Mouse (Mus musculus) adrenal gland, adult 8-10 months (tissue): ENCODE measurements around the gene Fdxr. TPM values are rescaled to one million over a fixed set of nuclear protein-coding genes. Genes with fewer than 3 reads are reported as not detected.
A peak's percentile ranks its signal among the peaks of the same experiment; 100 is the strongest.

ENCODE experiments used
- DNase-seq: peaks from one replicate; pipeline ENCODE4 v3.0.0; 2022
- total RNA-seq, 4 experiments: library from RNA; stranded (reverse); gene quantifications; 2 replicates each; pipeline ENCODE4 v1.2.4; 2022

Gene Fdxr
- total RNA-seq, 4 experiments from 2014 or later, result 1,501 to 2,268 (median 1,689) TPM

DNA sequence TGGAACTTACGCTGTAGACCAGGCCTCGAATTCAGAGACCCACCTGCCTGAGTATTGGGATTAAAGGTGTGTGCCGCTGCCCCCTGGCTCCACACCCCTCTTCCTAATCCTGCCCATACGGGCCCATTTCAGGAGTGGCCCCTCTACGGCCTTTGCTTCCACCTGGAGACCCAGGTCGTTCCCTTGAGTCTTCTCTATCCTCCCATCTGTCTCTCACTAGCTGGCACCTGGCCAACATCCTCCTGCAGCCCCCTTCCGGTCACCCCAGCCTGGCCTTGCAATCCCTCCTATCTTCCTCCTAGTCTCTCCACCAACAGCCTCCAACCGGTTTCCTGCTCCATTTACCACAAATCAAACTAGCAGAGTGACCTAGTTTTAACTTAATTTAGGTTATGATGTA lies 13.0 kb upstream of the Fdxr start:
- no peak for DNase-seq

GRCm38 (mm10) chr11:115288305-115288704 lies 11.5 kb upstream of the Fdxr start:
- DNase-seq, result no peak

DNA sequence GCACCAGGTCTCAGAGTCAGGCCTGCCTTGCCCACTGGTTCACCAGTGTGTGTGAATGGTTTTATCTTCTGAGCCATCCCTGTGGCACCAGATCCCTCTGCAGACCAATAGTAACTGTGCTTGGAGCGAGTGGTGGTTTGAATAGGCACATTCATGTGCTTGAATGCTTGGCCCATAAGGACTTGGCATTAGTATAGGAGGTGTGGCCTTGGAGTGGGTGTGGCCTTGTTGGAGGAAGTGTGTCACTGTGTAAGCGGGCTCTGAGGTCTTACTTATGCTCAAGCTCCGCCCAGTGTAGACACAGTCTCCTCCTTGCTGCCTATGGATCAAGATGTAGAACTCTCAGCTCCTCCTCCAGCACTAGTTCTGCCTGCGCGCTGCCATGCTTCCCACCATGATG lies 10.5 kb upstream of the Fdxr start:
- DNase-seq, result no peak

DNA sequence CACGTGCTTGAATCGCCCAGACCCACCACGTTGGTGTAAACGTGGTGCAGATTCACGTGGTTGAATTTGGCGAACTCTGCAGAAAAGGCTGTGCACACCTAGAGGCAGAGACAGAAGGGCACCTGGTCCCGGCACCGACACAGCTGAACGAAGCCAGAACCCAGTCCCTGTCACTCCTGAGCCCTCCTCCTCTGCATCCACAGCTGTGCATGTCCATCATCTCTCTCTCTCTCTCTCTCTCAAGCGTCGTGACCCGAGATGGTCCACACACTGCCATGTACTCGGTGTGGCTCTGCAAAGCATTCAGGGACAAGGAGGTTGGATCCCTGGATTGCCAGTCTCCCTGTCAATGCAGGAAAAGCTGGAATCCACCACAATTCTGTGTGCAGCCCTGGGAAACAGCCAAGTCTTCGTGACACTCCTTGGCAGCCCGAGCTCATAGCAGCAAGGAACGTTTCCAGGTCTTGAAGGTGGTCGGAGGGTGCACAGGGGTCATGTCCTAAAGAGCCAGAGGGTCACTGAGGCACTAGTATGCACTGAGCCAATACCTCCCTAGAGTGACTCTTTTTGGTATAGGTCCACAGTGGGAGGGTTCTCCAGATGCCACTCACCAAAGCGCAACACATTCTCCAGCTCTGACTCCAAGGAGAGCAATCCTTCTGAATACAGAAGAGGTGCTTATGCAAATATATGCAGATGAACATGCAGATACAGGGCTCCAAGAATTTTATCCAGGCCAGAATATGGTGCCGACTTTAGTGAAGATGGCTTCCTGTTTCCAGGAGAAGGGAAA lies 9.5 kb upstream of the Fdxr start:
- no peak for DNase-seq

- DNase-seq, result no peak
These were observed 8.4 kb upstream of the Fdxr start for GRCm38 (mm10) chr11:115285282-115285681.

- DNase-seq, result no peak
These were observed 7.2 kb upstream of the Fdxr start for GRCm38 (mm10) chr11:115283891-115284620.

- DNase-seq, result no peak
These were observed 6.6 kb upstream of the Fdxr start for GRCm38 (mm10) chr11:115283486-115283765.

DNA sequence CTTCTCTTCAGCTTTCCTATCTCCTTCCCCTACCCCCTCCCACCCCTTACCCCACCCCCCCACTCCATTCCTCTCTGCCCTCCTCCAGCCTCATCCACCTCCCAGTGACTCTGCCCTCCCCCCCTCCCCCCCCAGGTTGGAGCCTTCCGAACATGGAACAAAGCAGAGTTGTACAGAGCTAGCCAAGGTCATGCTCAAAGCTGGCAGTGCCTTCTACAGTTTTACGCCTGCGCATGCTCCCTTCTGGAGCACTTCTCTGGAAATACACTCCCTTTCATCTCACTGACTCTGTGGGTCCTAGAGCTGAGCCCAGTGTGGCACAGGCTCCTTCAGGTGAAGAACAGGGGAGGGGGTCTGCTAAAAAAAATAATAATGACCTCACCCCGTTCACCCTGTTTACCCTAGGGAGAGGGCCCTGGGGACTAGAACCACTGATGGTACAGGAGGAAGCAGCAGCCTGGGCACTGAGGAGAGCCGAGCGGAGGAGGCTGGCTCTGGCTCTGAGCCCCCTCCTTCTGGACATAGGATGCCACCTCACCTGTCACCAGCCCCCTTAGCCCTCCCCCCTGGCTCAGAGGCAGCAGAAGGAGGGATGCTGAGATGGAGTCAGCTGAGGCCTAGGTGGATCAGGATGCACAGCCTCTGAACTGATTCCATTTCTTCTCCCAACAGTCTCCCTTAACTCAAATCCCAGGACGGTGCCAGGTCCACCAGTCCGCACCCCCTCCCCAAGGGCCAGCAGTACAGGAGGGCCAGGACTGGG lies 6.1 kb upstream of the Fdxr start:
- DNase-seq, result no peak

- peak; percentile 83 for DNase-seq
These were observed 5.4 kb upstream of the Fdxr start for GRCm38 (mm10) chr11:115282295-115282694.

DNA sequence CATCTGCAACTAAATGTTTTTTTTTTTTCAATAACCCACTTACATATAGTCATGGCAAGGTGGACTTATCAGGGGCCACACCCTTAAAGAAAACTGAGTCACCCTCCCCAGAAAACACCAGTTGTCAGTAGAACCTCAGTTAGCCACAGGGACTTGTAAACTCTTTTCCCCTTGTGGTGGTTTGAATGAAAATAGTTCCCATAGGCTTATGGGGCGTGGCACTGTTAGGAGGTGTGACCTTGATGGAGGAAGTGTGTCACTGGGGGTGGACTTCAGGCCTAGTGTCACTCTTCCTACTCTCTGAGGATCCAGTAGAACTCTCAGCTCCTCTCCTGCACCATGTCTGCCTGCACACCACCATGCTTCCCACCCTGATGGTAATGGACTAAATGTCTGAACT lies 2.9 kb upstream of the Fdxr start:
- no peak for DNase-seq

GRCm38 (mm10) chr11:115278176-115278575 lies 1.3 kb upstream of the Fdxr start:
- DNase-seq, result no peak

DNA sequence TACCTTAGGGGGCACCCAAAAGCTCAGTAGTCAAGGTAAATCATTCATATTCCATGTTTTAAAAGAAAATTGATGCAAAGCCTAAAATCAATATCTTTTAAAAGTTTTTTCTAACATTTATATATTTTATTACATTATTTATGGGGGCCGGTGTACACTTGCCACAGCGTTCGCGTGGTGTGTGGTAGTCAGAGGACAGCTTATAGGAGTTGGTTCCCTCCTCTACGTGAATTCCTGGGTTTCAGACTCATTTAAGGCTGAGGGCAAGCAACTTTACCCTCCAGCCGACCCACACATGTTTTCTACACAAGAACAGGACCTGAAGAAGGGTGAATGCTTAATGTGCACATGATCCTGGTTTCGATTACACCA lies 740 bp upstream of the Fdxr start:
- no peak for DNase-seq

DNA sequence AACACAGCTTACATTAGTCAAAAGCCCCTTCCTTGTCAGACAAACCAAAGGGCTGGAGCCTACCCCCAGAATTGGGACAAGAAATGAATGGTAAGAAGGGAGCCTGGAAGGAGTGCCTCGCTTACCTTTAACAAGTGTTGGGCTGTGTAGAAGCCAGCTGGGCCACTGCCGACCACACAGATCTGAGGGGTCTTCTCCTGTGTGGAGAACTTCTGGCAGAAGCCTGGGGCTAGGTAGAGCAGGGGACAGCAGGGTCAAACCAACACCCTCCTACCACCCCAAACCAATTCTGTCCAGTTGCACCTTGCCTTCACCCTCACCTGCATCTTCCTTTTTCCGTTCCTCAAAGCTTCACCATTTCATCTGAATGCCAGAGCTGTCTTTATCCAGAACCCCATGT lies 896 bp downstream of the Fdxr start:
- DNase-seq, result no peak

DNA sequence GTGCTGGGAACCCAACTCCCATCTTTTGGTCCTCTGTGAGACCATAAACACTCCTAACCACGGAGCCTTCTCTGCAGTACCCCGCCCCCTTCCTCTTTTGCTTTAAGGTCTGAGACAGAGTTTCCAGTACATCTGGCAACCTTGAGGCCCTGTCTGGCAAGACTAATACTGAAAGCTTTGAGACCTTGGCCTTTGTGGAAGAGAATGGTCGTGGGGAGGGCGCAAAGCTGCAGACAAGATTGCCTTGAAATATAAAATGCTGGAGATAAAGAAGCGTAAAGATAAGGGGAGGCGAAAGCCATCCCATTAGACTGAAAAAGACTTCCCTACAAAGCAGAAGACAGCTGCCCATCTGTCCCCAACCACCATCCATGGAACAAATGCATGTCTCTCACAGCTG lies 1.3 kb downstream of the Fdxr start:
- DNase-seq, result no peak

- no peak for DNase-seq
These were observed 2.1 kb downstream of the Fdxr start for GRCm38 (mm10) chr11:115274771-115275170.

DNA sequence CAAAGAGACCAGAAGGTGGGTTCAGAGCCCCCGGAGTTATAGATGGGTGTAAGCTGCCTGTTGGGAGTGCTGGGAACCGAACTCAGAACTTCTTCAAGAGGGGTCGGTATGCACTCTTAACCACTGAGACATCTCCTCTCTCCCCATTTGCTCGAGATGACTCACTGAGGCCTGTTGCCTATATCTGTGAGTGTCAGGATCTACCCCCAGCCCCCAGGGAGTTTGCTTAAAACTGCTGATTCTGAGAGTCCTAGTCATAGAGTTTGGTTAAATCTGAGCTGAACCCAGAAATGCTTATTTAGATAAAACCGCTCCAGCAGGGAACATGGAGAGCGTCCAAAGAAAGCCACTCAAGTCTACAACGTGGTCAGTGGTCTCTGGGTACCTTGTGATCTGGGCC lies 2.7 kb downstream of the Fdxr start:
- no peak for DNase-seq

DNA sequence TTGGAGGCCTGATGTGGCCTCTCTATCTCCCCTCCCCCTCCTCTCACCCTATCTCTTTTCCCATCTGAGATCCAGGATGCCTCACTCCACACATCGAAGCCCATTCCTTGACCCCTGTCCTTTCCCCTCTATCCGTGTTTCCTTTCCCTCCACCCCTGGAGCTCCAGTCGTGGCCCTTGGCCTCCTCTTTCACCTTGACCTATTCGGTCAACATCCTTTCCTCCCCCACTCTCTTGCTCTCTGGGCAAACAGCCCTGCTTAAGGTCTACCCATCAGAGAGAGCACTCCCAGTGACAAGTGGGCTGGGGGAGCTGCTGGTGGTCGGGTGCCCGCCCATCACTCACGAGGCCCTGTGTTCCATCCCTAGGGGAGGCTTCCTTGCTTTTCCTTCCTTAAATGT lies 3.1 kb downstream of the Fdxr start:
- no peak for DNase-seq

GRCm38 (mm10) chr11:115272894-115273498 lies 3.9 kb downstream of the Fdxr start:
- DNase-seq, result peak; percentile 83

DNA sequence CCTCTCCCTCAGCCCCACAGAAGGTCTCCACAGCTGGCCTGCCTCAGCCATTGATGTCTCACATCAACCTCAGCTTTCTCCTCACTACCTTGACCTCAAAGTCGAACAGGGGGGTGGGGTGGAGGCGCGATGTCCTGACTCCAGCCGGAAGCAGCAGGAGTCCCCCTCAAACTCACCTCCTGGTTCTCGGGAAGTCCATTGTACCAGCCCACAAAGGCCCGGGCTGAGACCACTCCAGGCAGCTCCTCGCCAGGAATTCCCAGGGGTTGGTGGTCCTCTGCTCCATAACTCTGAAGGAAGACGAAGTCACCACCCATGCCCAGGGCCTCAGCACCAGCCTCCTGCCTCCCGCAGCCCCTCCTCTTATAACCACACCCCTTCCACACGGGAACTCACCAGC lies 5.4 kb downstream of the Fdxr start:
- DNase-seq, result no peak

GRCm38 (mm10) chr11:115271052-115271451 lies 5.8 kb downstream of the Fdxr start:
- no peak for DNase-seq

- DNase-seq, result no peak
These were observed 6.5 kb downstream of the Fdxr start for GRCm38 (mm10) chr11:115270148-115270861.

- no peak for DNase-seq
These were observed 7.4 kb downstream of the Fdxr start for GRCm38 (mm10) chr11:115269330-115270066.
